Mouse (Mus musculus) hindbrain, embryonic 12.5 days (tissue): Measurements from ENCODE around the gene Gzma. TPM values are rescaled to one million over a fixed set of nuclear protein-coding genes. Genes with fewer than 3 reads are reported as not detected.

Experiments
- ATAC-seq: fragments of 200-750 bp; cut with Nextera tagmentation; 2 replicates; pipeline ENCODE4 v1.8.0; 2017; ENCODE audit warnings: moderate TSS enrichment; ENCODE audit not compliant: low FRiP score
- H3K27ac ChIP-seq: fragments of 300-500 bp; sonication (generic); 2 replicates; pipeline ENCODE4 v1.5.1; 2016; ENCODE audit warnings: mild to moderate bottlenecking
- H3K27me3 ChIP-seq: fragments of 300-500 bp; sonication (generic); 2 replicates; pipeline ENCODE4 v1.6.1; 2016; ENCODE audit warnings: mild to moderate bottlenecking
- H3K36me3 ChIP-seq: fragments of 300-500 bp; sonication (generic); 2 replicates; pipeline ENCODE4 v1.6.1; 2016; ENCODE audit warnings: mild to moderate bottlenecking
- H3K4me1 ChIP-seq: fragments of 300-500 bp; sonication (generic); 2 replicates; pipeline ENCODE4 v1.6.1; 2016
- H3K4me2 ChIP-seq: fragments of 300-500 bp; sonication (generic); replicated peaks from 2 replicates; pipeline ENCODE4 v1.6.1; 2016; ENCODE audit warnings: mild to moderate bottlenecking
- H3K4me3 ChIP-seq: fragments of 300-500 bp; sonication (generic); 2 replicates; pipeline ENCODE4 v1.5.1; 2016; ENCODE audit warnings: mild to moderate bottlenecking
- H3K9ac ChIP-seq: fragments of 300-500 bp; sonication (generic); 2 replicates; pipeline ENCODE4 v1.6.1; 2016; ENCODE audit warnings: mild to moderate bottlenecking, moderate library complexity
- H3K9me3 ChIP-seq: fragments of 300-500 bp; sonication (generic); replicated peaks from 2 replicates; pipeline ENCODE4 v1.6.1; 2016; ENCODE audit warnings: mild to moderate bottlenecking
- WGBS: fragments of 180-500 bp; shearing (Covaris S2); methylation state at CpG from one replicate; pipeline ENCODE4 v1.1.7; 2016; 5-methylcytosine and 5-hydroxymethylcytosine counted together
- polyA plus RNA-seq: library from polyadenylated mRNA; unstranded; fragments of >200 nt; fragmentation: Nextera tagmentation; extraction: Ambion mirVana; gene quantifications from 2 replicates; pipeline ENCODE4 v1.2.1, GENCODE M21; 2016

The Gzma gene
- not detected in 2 replicates for polyA plus RNA-seq

DNA sequence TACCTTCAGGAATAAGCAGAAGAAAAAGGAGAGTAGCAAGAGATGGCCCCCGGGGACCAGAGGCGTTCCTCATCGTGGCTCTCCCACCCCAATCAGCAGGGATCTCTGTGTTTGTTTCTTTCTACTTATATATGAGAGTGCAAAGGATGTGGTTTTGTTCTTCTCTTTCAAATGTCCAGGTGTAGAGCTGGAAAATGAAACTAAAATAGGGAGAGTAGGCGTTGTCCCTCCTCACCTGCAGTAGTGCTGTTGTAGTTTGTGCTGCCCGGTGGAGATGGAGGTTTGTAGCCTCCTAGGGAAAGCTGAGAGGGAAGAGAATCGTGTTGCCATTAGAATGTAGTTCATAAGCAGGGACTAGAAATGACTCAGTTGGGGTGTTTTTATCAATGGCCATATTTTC lies at the start of gene Gzma:
Gzma (minus strand) TSS at position 103 of the 400 bp plus-strand sequence.
- no peaks in the 10 kb centered on the region for H3K27me3 ChIP-seq
- no peaks in the 10 kb centered on the region for H3K9me3 ChIP-seq
- WGBS = 86% methylated on average over 6 of the region's 6 CpGs
- H3K27ac ChIP-seq = no peak within 1 kb of the TSS
- no peak for ATAC-seq
- no peak within 1 kb of the TSS for H3K4me2 ChIP-seq
- H3K4me1 ChIP-seq = no peaks in the 10 kb centered on the region
- H3K4me3 ChIP-seq = no peak within 1 kb of the TSS
- H3K9ac ChIP-seq = no peak within 1 kb of the TSS
- H3K36me3 ChIP-seq = no peaks in the 10 kb centered on the region

DNA sequence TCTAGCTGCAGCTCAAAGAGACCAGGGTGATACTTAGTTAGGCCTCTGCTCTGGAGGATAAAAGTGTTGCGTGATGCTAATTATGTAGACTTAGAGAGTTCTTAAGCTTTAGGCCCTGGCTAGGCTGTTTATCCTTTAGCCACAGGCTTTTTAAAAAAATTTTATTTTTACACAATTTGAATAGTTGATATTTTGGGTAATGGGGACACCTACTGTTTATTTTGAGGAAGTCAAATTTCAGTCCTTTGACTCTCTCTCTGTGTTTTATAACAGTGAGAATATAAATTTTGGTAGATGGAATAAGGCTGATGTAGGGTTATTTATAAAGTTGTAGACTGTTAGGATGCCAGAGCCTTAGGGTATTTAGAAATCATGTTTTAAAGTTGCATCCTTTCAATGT lies 38.8 kb upstream of the Gzma start:
- Histone ChIP-seq H3K27ac (no peak overlapping the region), H3K27me3 (no peaks in the 10 kb centered on the region), H3K36me3 (no peaks in the 10 kb centered on the region), H3K9ac (no peak overlapping the region), H3K9me3 (no peaks in the 10 kb centered on the region), H3K4me1 (no peaks in the 10 kb centered on the region), H3K4me2 (no peak overlapping the region), H3K4me3 (no peak overlapping the region)
- no peak for ATAC-seq
- WGBS = 91% methylated on average over 1 of the region's 1 CpGs

DNA sequence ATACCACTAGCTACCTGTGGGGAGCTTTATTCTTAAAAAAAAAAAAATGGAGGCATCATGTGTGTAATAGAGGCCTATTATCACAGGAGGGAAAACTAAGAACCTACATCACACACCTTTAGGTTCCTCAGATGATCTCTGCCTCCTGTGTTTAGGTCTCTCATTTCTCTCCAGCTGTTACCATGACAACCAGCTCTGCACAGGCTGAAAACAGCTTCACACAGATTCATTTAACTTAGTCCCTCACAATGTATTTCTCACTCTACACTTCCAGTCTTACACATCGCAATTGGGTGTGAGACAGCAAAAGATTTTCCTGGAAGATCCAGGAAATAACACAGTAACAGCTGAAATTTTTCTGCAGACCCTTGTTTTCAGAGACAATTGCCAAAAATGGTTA lies 29.2 kb upstream of the Gzma start:
- H3K27me3 ChIP-seq = no peaks in the 10 kb centered on the region
- H3K9ac ChIP-seq = no peak overlapping the region
- H3K9me3 ChIP-seq = no peaks in the 10 kb centered on the region
- no peaks in the 10 kb centered on the region for H3K4me1 ChIP-seq
- 0 out of 2 replicates have a peak, but pooled peaks have one; percentile 29 for ATAC-seq
- H3K36me3 ChIP-seq = no peaks in the 10 kb centered on the region
- no peak overlapping the region for H3K27ac ChIP-seq
- no peak overlapping the region for H3K4me3 ChIP-seq
- WGBS = 79% methylated on average over 1 of the region's 1 CpGs
- H3K4me2 ChIP-seq = no peak overlapping the region

DNA sequence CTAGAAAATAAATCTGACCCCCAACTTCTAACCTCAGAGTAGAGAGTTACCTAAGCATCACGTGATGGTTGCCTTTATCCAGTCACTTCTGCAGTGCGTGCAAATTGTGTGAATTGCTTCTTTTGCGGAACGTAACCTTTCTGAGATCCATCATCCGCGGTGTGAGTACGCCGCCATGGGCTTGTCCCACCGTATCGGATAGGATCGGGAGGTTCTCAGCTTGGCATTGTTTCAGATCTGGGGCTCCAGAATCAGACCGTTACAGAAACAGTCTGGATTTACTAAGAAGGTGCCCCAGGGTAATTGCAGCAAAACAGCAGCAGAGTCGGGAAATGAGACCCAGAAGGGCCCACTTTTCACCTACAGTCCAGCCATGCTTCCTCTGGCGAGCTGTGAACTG lies 20.5 kb upstream of the Gzma start:
- no peak overlapping the region for H3K4me3 ChIP-seq
- H3K4me2 ChIP-seq = no peak overlapping the region
- no peaks in the 10 kb centered on the region for H3K4me1 ChIP-seq
- no peaks in the 10 kb centered on the region for H3K9me3 ChIP-seq
- no peak overlapping the region for H3K9ac ChIP-seq
- H3K27ac ChIP-seq = no peak overlapping the region
- H3K27me3 ChIP-seq = no peaks in the 10 kb centered on the region
- no peaks in the 10 kb centered on the region for H3K36me3 ChIP-seq
- ATAC-seq = no peak
- WGBS = 88% methylated on average over 14 of the region's 14 CpGs

DNA sequence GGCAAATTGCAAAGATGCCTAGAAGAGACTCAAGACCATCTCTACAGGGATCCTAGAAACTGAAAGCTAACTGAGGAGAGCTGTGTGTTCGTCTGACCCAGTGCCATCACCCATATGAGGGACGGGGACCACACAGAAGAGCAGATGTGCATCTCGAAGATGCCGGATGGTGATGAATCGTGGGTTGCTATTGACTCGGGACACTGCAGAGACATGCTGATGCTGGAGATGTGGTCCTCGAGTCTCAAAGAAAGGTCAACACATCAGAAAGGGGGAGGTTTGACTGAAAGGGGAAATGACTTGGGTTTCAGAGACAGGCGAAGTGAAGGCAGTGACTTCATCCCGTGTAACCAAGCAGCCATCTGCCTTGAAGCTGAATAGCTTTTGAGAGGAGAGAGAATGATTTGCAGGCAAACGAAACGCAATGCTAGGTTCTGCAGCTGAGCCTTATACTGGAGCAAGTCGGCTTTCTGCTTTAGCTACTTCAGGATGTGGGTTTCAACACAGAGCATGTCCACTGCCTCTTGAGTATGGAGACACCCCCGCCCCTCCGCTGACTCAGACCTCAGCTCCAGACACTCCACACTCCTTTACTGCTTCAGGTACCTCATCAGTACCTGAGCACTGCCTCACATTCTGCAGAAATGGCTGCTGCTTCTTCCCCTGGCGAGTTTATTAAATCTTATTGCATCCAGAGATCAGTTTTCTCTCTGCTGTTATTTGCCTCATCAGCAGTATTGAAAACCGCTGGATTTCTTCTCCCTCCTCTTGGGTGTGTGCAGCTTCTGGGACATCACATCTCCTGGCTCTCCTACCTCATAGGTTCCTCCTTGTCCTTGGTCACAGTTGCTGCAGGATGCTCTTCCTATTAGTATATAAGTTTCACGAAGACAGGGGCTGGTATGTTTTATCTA lies 19.8 kb upstream of the Gzma start:
- H3K4me1 ChIP-seq = no peaks in the 10 kb centered on the region
- no peak overlapping the region for H3K4me2 ChIP-seq
- H3K27ac ChIP-seq = no peak overlapping the region
- no peaks in the 10 kb centered on the region for H3K27me3 ChIP-seq
- H3K9ac ChIP-seq = no peak overlapping the region
- H3K9me3 ChIP-seq = no peaks in the 10 kb centered on the region
- ATAC-seq = no peak
- 89% methylated on average over 17 of the region's 17 CpGs for WGBS
- H3K36me3 ChIP-seq = no peaks in the 10 kb centered on the region
- H3K4me3 ChIP-seq = no peak overlapping the region

DNA sequence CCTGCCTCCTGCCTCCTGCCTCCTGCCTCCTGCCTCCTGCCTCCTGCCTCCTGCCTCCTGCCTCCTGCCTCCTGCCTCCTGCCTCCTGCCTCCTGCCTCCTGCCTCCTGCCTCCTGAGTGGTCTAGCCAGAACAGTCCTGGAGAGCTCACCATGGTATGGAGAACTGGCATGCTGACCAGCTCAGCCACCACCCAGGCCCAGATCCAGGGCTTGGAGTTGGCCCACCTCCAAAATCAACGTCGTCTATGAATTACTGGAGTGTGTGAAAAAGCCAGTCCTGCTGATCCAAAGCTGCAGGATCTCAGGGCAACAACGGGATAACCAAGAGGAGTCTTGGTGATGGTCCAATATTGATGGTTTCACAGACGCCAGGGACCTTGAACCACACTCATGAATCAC lies 18.2 kb upstream of the Gzma start:
- H3K9me3 ChIP-seq = no peaks in the 10 kb centered on the region
- WGBS = 84% methylated on average over 4 of the region's 4 CpGs
- no peak for ATAC-seq
- no peak overlapping the region for H3K4me2 ChIP-seq
- H3K4me1 ChIP-seq = no peaks in the 10 kb centered on the region
- no peak overlapping the region for H3K4me3 ChIP-seq
- H3K27ac ChIP-seq = no peak overlapping the region
- no peaks in the 10 kb centered on the region for H3K27me3 ChIP-seq
- H3K36me3 ChIP-seq = no peaks in the 10 kb centered on the region
- H3K9ac ChIP-seq = no peak overlapping the region

DNA sequence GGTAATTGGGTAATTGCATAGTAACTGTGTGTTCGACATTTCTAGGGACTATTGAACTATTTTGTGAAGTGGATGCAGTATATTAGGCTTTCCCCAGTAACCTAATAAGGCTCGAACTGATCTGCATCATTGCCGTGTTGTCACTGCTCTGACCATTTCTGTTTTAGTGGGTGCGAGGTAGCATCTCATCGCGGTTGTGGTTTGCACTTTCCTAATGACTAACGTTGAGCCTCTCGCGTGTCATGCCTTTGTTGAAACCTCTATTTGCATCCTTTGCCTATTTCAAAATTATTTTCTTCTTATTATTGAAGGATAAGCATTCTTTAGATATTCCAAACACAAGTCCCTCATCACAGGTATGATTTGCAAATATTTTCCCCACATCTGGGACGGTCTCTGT lies 4.0 kb upstream of the Gzma start:
- no peak for ATAC-seq
- H3K27ac ChIP-seq = no peak overlapping the region
- H3K27me3 ChIP-seq = no peaks in the 10 kb centered on the region
- no peaks in the 10 kb centered on the region for H3K36me3 ChIP-seq
- H3K4me3 ChIP-seq = no peak overlapping the region
- H3K9me3 ChIP-seq = no peaks in the 10 kb centered on the region
- H3K4me2 ChIP-seq = no peak overlapping the region
- H3K9ac ChIP-seq = no peak overlapping the region
- no peaks in the 10 kb centered on the region for H3K4me1 ChIP-seq
- WGBS = 93% methylated on average over 10 of the region's 10 CpGs

DNA sequence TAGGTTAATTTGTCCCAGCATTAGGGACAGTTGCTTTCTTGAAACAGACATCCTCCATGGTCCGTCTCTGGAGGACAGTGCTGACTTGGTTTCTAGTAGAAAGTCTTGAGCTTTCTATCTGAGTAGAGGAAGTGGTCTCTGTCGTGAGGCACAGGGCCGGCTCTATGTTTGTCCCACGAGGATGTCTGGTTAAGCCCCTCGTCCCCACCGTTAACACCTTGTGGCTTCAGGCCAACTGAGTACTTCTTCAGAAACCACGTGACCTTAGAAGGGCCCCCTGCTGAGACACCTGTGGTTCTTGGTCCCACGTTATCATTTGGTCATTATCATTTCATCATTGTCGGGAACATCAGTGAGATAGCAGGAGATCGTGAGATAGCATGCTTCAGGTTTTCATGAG lies 1.0 kb upstream of the Gzma start:
- WGBS = 87% methylated on average over 10 of the region's 10 CpGs
- no peak overlapping the region for H3K4me3 ChIP-seq

DNA sequence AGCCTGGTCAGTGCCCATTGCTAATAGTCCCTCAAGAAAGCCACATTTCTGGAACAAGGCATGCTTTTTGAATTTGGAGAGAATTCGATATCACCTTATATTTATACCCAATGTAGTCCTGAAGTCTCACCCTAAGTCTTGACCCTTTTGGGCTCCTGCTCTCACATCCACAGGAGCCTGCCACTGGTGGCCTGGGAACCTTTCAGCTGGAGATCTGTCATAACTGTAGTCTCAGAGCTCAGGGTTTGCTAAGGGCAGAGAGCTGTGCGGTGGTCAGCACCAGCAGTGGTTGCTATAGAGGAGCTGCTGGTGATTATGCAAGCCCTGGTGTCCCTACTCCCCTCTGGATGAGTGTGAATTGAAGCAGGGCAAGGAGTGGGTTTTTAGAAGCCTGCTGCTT lies 2.4 kb downstream of the Gzma start:
- H3K36me3 ChIP-seq = no peaks in the 10 kb centered on the region
- H3K4me3 ChIP-seq = no peak overlapping the region
- 93% methylated on average over 2 of the region's 2 CpGs for WGBS
- no peak overlapping the region for H3K9ac ChIP-seq
- no peaks in the 10 kb centered on the region for H3K9me3 ChIP-seq
- no peak for ATAC-seq
- H3K27me3 ChIP-seq = no peaks in the 10 kb centered on the region
- no peak overlapping the region for H3K4me2 ChIP-seq
- H3K4me1 ChIP-seq = no peaks in the 10 kb centered on the region
- no peak overlapping the region for H3K27ac ChIP-seq

More for the DNA sequence above, 1.0 kb upstream of the Gzma start:
- Histone ChIP-seq H3K9ac (no peak overlapping the region), H3K4me1 (no peaks in the 10 kb centered on the region), H3K9me3 (no peaks in the 10 kb centered on the region), H3K27ac (no peak overlapping the region), H3K27me3 (no peaks in the 10 kb centered on the region), H3K4me2 (no peak overlapping the region), H3K36me3 (no peaks in the 10 kb centered on the region)
- no peak for ATAC-seq

DNA sequence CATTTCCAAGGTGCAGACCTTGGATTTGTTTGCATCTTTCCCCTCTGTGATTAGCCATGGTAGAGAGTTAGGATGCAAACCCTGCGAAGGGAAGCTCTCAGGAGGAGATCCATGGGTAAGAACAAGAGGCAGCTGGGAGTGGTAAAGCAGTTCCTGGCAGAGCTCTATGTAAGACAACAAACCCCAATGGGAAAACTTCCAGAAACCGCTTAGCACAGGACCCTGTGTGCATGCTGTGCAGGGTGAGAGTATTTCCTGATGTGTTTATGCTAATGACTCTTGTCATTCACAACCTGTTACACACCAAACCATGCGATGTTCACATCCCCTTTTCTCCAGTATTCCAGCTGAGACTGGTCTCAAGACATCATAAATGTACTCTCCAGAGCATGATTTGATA lies 3.8 kb downstream of the Gzma start:
- 77% methylated on average over 3 of the region's 3 CpGs for WGBS
- no peaks in the 10 kb centered on the region for H3K4me1 ChIP-seq
- H3K4me3 ChIP-seq = no peak overlapping the region
- H3K36me3 ChIP-seq = no peaks in the 10 kb centered on the region
- H3K9me3 ChIP-seq = no peaks in the 10 kb centered on the region
- no peak overlapping the region for H3K9ac ChIP-seq
- no peak for ATAC-seq
- no peaks in the 10 kb centered on the region for H3K27me3 ChIP-seq
- no peak overlapping the region for H3K27ac ChIP-seq
- no peak overlapping the region for H3K4me2 ChIP-seq

DNA sequence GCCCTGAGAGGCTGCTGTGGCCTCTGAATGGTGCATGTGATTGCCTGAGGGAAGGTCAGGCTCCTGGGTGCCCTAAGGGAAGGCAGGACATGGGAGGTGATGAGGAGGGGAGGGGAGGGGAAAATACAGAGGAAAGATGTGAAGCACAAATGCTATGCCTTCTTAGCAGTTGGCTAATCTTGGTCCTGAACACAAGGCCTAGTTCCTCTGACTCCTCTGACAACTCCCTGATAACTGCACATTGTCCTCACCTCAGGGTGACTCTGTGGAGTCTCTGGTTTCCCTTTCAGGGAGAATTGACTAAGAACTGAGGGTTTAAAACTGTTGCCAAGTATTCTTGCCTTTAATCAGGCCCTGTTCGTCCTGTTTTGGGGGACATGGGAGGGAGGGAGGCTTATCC lies 6.2 kb downstream of the Gzma start:
- H3K9me3 ChIP-seq = no peaks in the 10 kb centered on the region
- H3K27me3 ChIP-seq = no peaks in the 10 kb centered on the region
- no peak for ATAC-seq
- 89% methylated on average over 1 of the region's 1 CpGs for WGBS
- no peak overlapping the region for H3K27ac ChIP-seq
- no peak overlapping the region for H3K4me3 ChIP-seq
- H3K4me2 ChIP-seq = no peak overlapping the region
- no peaks in the 10 kb centered on the region for H3K4me1 ChIP-seq
- H3K9ac ChIP-seq = no peak overlapping the region
- H3K36me3 ChIP-seq = no peaks in the 10 kb centered on the region

DNA sequence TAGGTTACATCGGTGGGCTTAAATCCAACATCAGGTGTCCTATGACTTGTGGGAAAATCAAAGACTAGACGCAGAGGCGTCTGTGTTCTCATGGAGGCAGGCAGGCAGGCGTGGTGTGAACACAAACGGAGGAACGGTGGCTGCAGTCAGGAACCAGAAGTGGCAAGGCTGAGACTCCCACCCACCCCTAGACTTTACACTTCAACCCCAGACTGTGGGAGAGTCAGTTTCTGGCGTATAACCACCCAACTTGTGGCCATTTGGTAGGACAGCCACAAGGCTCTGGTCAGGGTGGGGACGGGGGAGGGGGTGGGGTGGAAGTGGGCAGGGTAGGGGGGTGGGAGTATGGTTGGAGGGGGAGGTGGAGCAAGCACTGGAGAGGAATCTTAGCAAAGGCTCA lies 10.3 kb downstream of the Gzma start:
- Histone ChIP-seq H3K27ac (no peak overlapping the region), H3K36me3 (no peaks in the 10 kb centered on the region), H3K9ac (no peak overlapping the region), H3K4me1 (no peaks in the 10 kb centered on the region), H3K4me3 (no peak overlapping the region), H3K9me3 (no peaks in the 10 kb centered on the region), H3K4me2 (no peak overlapping the region), H3K27me3 (no peaks in the 10 kb centered on the region)
- 86% methylated on average over 8 of the region's 8 CpGs for WGBS
- no peak for ATAC-seq
